Mouse (Mus musculus): ENCODE data around the gene Lenep.
A peak's percentile ranks its signal among the peaks of the same experiment; 100 is the strongest.

Lenep gene

GRCm38 (mm10) chr3:89391663-89392511 is 10.7 kb downstream of the Lenep start:
- DNase-seq (ENCODE audit: low read depth), result peak; percentile 46

DNA sequence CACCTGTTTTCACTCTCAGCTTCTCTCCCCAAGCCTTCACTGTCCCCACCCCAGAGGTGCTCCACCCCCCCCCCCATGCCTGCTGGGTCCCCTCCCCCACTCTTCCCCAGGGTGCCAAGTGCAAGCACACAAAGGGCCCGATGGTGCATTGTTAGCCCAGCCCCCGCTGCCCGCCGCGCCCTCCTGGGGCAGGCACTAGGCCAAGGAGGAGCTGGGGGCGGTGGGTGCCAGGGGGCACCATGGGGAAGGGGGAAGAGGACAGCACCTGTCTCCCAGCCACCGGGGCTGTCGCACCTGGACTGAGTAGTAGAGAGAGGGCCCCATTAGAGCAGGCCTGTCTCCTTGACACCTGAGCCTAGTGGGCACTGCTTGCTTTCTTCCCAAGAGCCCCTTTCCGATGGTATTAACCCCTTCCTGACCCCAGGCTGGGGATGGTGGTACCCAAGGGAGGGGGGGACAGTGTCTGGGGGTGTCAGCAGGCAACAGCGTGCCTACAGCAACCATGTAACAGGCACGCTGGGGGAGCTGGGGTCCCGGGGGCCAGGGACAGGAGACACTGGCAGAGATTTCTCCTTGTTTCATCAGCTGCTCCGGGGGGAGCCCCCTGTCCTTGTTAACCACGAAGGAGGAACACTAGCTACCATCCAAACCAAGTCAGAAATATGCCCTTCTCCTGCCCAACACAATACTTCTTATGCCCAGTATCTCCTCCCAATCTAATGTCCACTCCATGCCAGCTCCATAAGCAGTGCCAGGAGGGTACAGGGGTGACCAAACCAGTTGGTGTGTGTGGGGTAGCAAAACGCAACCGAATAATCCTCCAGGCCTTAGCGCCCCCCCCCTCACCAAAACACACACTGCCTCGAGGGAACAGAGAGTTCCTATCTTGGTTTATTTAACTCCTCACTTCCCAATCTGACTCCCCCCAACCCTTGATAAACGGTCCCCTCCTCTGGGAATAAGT is 11.6 kb downstream of the Lenep start:
- peak; percentile 64 for DNase-seq (ENCODE audit: low read depth)

- no peak for DNase-seq (ENCODE audit: low read depth)
These were observed 12.5 kb downstream of the Lenep start for GRCm38 (mm10) chr3:89390111-89390515.

DNA sequence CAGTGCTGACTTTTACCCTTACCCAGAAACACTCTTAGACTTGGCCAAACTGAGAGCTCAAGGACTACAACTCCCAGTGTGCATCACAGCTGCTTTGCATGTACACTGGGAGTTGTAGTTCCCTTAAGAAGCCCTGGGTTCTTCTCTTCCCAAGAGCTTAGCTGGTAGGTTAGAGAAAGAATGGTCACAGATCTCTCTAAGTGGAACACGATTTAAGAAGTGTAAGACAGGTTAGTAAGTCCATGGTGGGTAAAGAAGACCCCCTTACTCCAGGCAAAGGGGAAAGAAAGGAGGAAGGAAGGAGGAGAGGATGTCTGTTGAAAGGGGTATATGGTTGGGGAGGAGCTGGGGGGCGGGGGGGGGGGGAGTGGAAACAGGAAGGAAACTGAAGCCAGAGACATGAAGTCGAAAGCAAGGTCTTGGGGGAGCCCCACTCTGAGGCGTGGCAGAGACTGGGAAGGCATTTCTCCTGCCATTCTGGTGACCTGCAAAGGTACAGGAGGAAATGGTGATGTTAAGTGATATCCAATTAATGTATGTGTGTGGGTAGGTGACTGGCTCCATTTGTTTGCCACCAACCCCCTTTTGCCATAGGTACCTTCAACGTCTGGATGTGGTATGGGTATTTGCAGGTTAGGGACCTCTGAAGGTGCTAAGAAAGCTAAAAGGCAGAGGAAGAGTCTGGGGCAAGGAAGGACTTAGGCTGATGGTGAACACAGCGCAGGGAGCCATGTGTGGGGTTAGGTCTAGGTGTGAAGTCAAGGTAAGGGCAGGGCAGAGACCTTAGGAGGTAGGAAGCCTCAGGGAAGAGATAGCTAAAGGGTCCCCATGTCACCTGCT is 13.5 kb downstream of the Lenep start:
- DNase-seq (ENCODE audit: low read depth), result peak; percentile 88

GRCm38 (mm10) chr3:89388134-89388881 is 14.3 kb downstream of the Lenep start:
- peak; percentile 35 for DNase-seq (ENCODE audit: low read depth)

GRCm38 (mm10) chr3:89387632-89388031 is 15.0 kb downstream of the Lenep start:
- DNase-seq (ENCODE audit: low read depth), result peak; percentile 41

- peak; percentile 74 for DNase-seq (ENCODE audit: low read depth)
These were observed 15.9 kb downstream of the Lenep start for GRCm38 (mm10) chr3:89386438-89387420.

GRCm38 (mm10) chr3:89385451-89385850 is 17.1 kb downstream of the Lenep start:
- peak; percentile 52 for DNase-seq (ENCODE audit: low read depth)

- peak; percentile 27 for DNase-seq (ENCODE audit: low read depth)
These were observed 18.1 kb downstream of the Lenep start for GRCm38 (mm10) chr3:89384331-89385076.

- peak; percentile 46 for DNase-seq (ENCODE audit: low read depth)
These were observed 18.8 kb downstream of the Lenep start for GRCm38 (mm10) chr3:89383651-89384255.

- DNase-seq (ENCODE audit: low read depth), result no peak
These were observed 19.6 kb downstream of the Lenep start for GRCm38 (mm10) chr3:89382950-89383349.

- peak; percentile 69 for DNase-seq (ENCODE audit: low read depth)
These were observed 20.3 kb downstream of the Lenep start for GRCm38 (mm10) chr3:89382033-89382882.

DNA sequence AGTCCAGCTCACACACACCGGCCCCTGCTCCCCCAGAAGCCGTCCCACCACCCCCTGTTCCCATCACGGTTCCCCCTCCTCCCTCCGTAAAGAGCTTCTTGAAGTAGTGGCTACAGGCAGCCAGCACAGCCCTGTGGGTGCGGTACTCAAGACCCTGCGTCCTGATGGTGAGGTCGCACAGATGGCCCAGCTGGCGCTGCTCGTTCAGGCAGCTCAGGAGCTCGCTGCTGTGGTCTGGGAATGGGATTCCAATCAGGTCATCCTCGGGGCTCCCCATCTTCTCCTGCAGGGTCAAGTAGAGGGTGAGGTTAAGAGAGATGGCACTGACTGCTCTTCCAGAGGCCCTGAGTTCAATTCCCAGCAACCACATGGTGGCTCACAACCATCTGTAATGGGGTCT is 21.4 kb downstream of the Lenep start:
- no peak for DNase-seq (ENCODE audit: low read depth)

DNA sequence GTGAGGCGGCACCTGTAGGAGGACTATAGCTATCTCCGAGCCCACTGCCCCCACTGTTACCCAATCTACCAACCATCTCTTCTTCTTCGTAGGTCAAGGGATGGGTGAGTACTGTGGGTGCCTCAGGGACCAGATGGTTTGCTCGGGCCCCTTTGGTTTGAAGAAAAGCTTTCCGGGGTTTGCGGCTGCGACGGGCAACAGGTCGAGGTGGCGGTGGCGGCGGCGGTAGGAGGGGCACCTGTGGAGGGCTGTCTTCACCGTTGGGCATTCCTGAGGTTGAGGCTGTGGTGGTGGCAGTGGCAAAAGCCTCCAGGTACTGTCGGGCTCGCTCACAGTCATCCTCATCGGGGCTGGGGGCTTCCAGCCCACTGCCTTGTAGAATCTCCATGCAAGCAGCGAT is 21.9 kb downstream of the Lenep start:
- no peak for DNase-seq (ENCODE audit: low read depth)

DNA sequence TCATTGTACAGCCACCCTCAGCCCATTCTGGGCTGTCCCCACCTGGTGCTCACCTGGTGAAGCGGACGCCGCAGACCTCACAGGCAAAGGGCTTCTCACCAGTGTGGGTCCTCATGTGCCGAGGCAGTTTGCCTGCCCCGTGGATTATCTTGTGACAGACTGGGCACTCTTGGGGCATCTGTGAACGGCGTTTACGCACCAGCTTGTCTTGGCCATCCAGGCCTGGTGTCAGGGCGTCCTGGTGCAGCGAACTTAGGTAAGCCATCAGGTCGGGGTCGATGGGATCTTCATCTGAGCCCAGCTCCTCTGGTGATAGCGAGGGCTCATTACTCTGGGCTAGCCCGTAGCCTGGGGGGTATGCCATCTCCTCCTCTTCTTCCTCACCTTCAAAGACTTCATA is 22.3 kb downstream of the Lenep start:
- peak; percentile 39 for DNase-seq (ENCODE audit: low read depth)

GRCm38 (mm10) chr3:89379388-89380131 is 23.0 kb downstream of the Lenep start:
- peak; percentile 52 for DNase-seq (ENCODE audit: low read depth)

All from naive thymus-derived CD4-positive, alpha-beta T cell, adult 2 months (primary cell).